Mouse (Mus musculus): Measurements from ENCODE around the gene Dpysl5. TPM values are rescaled to one million over a fixed set of nuclear protein-coding genes. Genes with fewer than 3 reads are reported as not detected.

Dpysl5 gene
- total RNA-seq, 1 experiment from 2014 or later = not detected

DNA sequence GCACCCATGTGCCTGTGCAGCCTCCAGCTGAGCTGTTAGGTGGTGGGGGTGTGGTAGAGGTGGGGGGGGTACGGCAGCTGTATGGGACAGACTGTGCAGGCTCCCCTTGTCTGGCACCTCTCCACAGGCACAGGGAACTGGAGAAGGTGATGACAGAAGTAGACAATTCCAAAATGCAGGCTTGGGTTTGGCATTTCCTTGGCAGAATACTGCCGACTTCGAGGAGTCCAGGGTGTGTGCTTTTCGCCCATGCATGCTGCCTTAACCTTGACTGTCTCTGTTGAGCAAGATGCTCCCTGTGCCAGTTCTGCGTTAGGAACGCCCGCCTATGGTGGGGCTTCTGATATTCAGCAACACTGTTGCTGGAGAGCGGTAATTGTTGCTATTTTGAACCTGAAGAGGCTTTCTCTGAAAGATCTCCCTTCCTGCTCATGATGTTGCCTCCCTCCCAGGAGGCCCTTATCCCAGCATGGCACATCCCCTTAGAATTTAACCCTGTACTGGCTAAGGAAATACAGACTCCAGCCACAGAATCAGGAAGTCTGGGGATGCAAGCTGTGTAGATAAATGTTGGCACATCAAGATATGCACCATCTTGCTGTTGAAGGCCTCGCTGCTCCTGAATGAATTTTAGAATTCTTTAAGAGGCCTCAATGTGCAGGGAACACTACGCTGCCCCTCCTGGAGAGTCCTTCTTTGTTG lies 26.9 kb downstream of the Dpysl5 start:
- no peak for ATAC-seq (replicated peaks in 1 of 2; ENCODE audit: insufficient read depth in 1 of 2, low FRiP score in 2 of 2, low TSS enrichment in 1 of 2, low read depth in 1 of 2, poor library complexity in 2 of 2, severe bottlenecking in 2 of 2)

DNA sequence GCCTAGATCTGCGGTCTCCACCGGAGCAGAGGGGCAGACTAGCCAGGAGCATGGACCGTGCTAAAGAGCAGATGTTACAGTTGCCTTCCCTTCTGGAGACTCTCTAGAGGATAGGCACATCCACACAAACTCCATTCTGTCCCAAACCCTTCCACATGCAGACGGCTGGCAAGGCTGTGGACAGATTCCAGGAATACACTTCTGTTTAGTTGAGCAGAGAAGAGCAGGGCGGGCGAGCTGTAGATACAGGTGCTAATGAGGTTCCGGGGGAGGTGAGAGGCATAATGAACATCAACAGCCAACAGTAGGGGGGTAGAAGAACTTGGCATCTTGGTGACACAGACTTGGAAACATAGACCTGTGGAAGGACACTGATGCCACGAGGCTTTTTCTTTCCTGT lies 28.2 kb downstream of the Dpysl5 start:
- ATAC-seq (replicated peaks in 1 of 2; ENCODE audit: insufficient read depth in 1 of 2, low FRiP score in 2 of 2, low TSS enrichment in 1 of 2, low read depth in 1 of 2, poor library complexity in 2 of 2, severe bottlenecking in 2 of 2) = no peak

DNA sequence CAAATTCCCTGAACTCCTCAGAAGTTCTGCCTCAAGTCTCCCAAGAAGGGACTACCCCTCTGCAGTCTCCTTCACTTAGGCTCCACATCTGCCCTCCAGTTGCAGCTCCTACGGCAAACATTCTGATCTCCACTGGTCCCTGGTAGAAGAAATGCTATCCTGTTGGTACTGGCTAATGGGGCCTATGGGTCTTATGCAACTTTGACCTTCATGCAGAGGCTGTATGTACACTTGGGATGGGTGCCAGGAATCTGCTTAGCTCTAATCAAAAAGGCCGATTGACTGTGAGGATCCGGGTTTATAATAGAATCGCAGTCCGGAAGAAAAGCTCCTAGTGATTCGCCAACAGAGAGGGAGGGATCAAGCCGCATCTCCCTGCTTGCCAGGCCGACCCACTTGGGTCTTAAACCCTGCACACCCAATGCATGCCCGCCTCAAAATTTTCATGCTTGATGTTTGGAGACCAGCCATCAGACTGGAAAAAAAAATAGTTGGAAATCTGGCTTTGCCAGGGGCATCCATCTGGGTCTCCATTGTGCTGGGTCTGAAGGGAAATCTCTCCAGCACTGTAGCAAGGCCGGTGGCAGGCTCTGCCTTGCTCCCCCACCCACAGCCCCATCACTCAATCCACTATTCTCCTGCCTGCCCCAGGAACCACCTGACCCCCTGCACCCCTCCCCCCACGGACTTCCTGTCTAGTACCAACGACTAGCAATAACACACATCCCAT lies 38.4 kb downstream of the Dpysl5 start:
- ATAC-seq (replicated peaks in 1 of 2; ENCODE audit: insufficient read depth in 1 of 2, low FRiP score in 2 of 2, low TSS enrichment in 1 of 2, low read depth in 1 of 2, poor library complexity in 2 of 2, severe bottlenecking in 2 of 2) = no peak

DNA sequence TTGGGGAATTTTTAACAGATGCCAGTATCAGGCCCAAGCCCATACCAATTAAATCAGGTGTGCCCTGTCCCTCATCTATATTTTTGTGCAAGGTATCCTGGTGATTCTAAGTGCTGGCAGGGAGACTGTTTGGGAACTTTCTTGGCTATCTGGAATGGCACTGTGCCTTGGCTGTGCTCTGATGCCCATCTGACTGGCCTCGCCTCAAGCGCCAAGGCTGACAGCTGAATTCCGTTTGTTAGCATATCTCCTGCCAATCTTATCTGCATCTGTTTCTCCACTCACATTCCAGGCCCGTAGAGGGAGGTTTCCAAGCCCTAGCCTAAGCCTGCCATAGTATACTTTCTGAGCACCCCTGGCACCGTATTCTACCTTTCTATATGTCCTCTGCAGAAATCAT lies 39.7 kb downstream of the Dpysl5 start:
- ATAC-seq (replicated peaks in 1 of 2; ENCODE audit: insufficient read depth in 1 of 2, low FRiP score in 2 of 2, low TSS enrichment in 1 of 2, low read depth in 1 of 2, poor library complexity in 2 of 2, severe bottlenecking in 2 of 2) = no peak

DNA sequence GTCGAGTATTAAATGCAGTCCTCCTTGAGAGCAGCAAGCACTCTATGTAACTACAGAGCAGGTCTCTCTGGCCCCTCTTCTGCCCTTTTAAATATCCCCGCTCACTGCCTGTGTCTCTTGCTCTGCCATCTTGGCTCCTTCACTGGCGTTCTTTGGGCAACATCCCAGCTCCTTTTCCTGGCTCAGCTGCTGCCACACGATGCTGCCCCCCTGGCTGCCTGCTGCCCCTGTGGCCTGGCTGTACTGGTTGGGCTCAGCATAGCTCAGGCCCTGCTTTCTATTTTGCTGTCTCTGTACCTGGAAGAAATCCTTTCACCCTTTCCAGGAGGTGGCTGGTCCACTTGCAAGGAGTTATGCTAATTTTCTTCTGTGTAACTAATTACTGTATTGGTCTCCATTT lies 41.8 kb downstream of the Dpysl5 start:
- no peak for ATAC-seq (replicated peaks in 1 of 2; ENCODE audit: insufficient read depth in 1 of 2, low FRiP score in 2 of 2, low TSS enrichment in 1 of 2, low read depth in 1 of 2, poor library complexity in 2 of 2, severe bottlenecking in 2 of 2)

DNA sequence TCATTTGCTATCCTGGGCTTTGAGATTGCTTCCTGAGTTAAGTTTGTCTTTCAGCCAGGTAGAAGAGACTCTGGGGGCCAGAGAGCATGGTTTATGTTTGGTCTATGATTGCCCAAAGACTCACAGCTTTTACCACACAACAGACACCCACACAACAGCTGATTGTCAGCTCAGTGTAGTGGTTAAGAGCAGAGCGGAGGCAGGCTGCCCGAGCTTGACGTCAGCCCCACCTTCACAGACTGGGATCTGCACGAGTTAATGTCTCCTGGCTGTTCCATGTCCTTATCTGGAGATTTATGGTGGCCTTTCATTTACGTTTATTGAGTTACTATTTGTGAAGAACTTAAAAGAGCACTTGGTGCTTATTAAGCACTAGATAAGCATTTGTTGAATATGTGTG lies 43.9 kb downstream of the Dpysl5 start:
- 0 out of 4 replicates have a peak, but pooled peaks of 1 of the 2 experiments have one; percentile 32 for ATAC-seq (replicated peaks in 1 of 2; ENCODE audit: insufficient read depth in 1 of 2, low FRiP score in 2 of 2, low TSS enrichment in 1 of 2, low read depth in 1 of 2, poor library complexity in 2 of 2, severe bottlenecking in 2 of 2)

DNA sequence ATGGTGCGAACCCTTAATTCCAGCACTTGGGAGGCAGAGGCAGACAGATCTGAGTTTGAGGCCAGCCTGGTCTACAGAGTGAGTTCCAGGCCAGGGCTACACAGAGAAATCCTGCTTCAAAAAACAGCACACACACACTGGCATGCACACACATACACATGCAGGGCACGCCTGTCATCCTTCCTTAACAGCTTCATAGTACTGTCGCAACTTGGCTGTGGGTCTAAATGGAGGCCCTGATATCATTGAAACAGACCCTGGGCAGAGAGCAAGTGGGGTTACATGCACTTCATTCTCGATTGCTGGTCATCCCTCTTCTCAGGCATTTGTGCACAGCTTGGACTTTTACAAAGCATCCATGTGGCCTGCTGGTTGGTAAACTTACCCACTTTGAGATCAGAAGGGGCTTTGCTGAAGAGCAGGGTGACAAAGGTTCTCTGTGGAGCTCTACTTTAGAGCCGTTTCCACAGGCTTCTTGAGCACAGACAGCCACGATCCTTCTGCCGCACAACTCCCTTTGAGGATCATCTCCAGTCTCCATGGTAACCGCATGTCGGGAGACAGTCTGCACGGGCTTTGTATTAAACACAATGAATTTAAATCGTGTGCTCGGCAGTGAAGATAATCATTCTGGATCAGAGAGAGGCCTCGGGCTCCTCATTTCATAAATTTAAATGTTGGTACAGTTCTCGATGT lies 51.6 kb downstream of the Dpysl5 start:
- no peak for ATAC-seq (replicated peaks in 1 of 2; ENCODE audit: insufficient read depth in 1 of 2, low FRiP score in 2 of 2, low TSS enrichment in 1 of 2, low read depth in 1 of 2, poor library complexity in 2 of 2, severe bottlenecking in 2 of 2)

DNA sequence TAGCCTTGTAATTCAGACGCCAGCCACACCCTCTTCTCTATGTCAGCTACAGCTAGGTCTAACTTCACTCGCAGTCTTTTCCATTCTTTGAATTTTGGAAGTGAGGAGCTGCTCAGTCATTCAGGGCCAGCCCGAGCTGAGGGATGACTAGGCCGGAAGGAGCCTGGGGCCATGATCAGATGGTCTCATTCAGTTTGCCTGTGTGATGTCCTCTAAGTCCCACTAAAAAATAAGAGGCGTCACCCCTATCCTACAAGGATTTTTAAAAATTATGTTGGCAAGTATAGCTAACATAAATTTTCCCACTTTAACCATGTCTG lies 52.1 kb downstream of the Dpysl5 start:
- no peak for ATAC-seq (replicated peaks in 1 of 2; ENCODE audit: insufficient read depth in 1 of 2, low FRiP score in 2 of 2, low TSS enrichment in 1 of 2, low read depth in 1 of 2, poor library complexity in 2 of 2, severe bottlenecking in 2 of 2)

DNA sequence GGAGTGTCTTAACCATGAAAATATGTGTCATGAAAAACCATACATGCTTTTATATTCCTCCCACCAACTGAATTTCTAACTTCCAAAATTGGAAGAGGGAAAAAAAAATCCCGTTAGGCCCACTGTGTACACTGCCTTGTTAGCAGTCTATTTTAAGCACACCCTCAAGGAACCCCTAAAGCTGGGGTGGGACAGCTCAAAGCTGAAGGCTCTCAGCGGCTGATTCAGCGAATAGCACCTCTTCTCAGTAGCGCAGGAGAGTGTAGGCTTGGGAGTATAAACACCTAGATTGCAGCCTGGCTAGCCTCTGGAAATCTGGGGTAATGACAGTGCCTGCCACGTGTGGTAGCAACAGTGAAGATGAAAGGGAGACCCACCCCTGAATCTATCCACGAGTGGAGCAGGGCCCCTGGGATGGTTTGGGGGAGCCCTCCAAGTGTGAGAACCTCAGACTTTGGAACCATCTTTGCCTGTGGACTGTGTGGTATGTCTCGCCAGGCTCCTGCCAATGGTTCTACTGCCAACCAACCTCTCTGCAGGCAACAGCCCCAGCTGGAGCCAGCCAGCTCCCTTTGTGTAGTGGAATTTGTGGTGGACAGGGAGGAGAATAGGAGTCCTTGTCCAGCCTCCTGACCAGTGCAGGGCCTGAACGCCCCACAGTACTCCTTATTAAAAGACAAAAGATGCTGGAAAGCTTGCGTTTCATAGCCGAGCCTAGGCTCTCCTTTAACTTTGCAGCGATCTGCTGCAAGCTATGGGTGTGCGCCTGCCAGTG lies 54.4 kb downstream of the Dpysl5 start:
- no peak for ATAC-seq (replicated peaks in 1 of 2; ENCODE audit: insufficient read depth in 1 of 2, low FRiP score in 2 of 2, low TSS enrichment in 1 of 2, low read depth in 1 of 2, poor library complexity in 2 of 2, severe bottlenecking in 2 of 2)

DNA sequence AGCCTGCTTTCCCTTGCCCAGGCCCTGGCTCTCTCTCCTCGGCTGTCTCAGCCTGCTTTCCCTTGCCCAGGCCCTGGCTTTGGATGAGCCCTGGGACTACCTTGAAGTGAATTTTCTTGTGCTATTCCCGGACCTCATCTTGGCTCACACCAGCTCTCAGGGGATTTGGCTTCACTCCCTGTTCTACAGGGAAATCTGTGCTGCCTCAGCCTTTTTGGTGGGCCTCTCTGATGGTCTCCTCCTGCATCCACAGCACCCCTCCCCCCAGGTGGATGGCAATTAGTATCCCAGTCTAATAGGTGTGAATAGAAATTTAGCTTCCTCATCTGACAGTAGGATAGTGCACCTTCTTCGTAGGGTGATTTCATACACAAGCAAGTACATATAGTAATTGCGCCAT lies 56.7 kb downstream of the Dpysl5 start:
- no peak for ATAC-seq (replicated peaks in 1 of 2; ENCODE audit: insufficient read depth in 1 of 2, low FRiP score in 2 of 2, low TSS enrichment in 1 of 2, low read depth in 1 of 2, poor library complexity in 2 of 2, severe bottlenecking in 2 of 2)

DNA sequence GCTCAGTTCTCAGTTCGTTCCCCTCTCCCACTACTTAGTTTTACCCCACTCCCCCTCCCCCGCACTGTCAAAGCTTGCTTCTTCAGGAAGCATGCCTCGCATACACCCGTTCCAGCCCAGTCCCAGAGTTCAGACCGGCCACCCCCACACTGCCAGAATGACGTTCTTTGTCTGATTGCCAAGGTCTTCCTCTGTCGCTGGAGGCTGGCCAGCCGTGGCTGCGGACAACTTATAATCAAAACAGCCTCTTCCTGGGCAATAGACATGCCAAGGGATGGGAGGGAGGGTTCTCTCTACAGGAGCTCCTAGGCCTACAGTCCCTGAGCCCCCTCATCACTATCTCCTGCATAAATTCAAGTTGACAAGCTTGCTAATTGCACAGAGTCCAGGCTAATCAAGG lies 57.2 kb downstream of the Dpysl5 start:
- no peak for ATAC-seq (replicated peaks in 1 of 2; ENCODE audit: insufficient read depth in 1 of 2, low FRiP score in 2 of 2, low TSS enrichment in 1 of 2, low read depth in 1 of 2, poor library complexity in 2 of 2, severe bottlenecking in 2 of 2)

DNA sequence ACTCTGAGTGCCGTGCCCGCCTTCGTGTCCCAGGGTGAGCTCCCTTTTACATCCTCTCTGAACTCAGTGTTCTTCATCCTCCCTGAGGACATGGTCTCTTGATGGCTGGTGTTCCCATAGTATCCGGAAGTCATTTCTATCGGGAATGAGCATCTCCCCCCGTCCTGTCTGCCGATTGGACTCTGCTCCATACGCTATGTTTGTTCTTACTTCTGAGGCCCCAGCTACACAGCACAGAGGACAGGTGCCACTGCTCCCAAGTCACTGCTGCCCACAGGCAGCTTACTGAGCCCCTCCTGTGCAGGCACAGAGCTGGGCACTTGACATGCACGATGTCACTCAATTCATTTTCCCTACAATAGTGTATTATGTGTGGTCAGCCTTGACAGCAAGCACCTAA lies 57.7 kb downstream of the Dpysl5 start:
- no peak for ATAC-seq (replicated peaks in 1 of 2; ENCODE audit: insufficient read depth in 1 of 2, low FRiP score in 2 of 2, low TSS enrichment in 1 of 2, low read depth in 1 of 2, poor library complexity in 2 of 2, severe bottlenecking in 2 of 2)

DNA sequence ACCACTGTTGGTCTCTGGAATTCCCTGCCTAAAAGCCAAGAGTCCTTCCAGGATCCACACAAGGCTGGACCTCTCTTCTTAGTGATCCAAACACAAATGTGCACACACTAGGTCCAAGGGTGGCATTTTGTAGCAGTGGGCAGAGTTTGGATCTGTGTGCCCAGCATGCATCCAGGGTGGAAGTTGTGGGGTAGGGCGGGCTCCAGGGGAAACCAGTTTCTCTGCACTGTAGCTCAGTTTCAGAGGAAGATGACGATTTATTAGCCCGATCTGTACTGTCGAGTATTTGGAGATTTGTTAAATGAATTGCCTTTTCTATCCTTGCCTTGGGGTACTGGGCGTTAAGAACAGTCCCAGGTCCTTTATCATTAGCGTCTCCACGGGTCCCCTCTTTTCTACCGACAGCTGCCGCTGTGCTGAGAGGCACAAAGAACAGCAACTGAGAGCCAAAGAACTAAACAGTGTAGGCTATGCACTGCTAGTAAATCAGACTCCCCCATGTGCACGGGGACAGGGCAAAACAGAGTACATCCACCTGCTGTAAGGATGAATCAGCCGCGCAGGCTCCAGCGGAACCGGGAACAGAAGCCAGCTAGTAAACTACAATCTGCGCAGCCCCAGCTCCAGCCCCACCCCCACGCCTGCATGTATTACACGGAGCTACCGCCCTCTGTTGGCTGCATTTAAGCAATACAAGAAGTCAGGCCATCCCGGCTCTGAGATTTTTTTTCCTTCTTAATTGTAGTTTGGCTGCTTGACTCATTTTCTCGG lies 63.4 kb downstream of the Dpysl5 start:
- peak; percentile 82 to 91 for ATAC-seq (replicated peaks in 1 of 2; ENCODE audit: insufficient read depth in 1 of 2, low FRiP score in 2 of 2, low TSS enrichment in 1 of 2, low read depth in 1 of 2, poor library complexity in 2 of 2, severe bottlenecking in 2 of 2)

DNA sequence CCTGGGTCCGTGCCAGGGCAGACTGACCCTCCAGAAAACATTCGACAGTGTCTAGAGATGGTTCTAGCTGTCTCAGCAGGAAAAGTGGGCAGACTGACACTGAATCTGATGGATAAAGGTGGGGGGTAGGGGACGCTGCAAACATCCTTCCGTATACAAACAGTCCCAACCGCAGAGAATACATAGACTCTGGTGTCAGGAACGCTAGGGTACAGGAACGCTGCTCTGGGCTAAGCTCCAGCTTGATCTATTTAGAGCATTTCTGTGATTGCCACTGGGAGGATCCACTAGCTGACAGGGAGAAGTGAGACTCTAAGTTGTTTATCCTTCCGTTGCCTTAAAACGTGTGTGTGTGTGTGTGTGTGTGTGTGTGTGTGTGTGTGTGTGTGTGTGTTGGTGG lies 69.3 kb downstream of the Dpysl5 start:
- no peak for ATAC-seq (replicated peaks in 1 of 2; ENCODE audit: insufficient read depth in 1 of 2, low FRiP score in 2 of 2, low TSS enrichment in 1 of 2, low read depth in 1 of 2, poor library complexity in 2 of 2, severe bottlenecking in 2 of 2)

DNA sequence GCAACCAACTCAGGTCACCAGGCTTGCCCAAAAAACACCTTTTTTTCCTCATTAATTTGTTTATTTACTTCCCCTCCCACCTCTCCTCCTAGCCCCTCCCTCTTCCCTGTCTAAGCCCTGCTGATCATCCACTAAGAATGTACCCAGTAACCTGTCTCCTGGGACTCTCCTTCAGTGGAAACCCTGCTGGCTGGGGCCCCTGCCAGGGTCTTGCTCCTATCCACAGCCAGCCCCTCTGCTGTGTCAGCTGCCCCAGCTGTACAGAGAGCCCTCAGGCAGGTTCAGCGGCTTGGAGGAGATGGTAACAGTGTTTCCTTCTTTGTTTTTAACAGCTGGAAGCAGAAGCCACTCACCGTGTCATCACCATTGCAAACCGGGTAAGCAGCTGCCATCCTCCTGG lies 69.8 kb downstream of the Dpysl5 start:
- ATAC-seq (replicated peaks in 1 of 2; ENCODE audit: insufficient read depth in 1 of 2, low FRiP score in 2 of 2, low TSS enrichment in 1 of 2, low read depth in 1 of 2, poor library complexity in 2 of 2, severe bottlenecking in 2 of 2) = no peak

DNA sequence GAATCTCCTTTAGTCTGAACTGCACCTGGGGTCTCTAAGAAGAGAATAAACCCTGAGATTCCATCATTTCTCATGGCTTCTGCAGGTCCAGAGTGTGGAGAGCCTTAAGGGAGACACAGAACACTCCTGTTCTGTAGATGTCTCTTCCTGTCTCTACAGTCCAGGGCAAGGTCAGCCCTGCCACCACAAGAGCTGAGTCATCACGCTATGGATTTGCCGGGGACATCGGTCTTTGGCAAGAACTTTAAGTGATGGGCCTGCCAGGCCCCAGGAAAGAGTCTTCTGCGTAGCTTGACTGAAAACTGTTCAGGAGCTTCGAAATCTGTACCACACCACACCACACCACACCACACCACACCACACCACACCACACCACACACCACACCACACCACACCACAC lies 76.0 kb downstream of the Dpysl5 start:
- no peak for ATAC-seq (replicated peaks in 1 of 2; ENCODE audit: insufficient read depth in 1 of 2, low FRiP score in 2 of 2, low TSS enrichment in 1 of 2, low read depth in 1 of 2, poor library complexity in 2 of 2, severe bottlenecking in 2 of 2)

DNA sequence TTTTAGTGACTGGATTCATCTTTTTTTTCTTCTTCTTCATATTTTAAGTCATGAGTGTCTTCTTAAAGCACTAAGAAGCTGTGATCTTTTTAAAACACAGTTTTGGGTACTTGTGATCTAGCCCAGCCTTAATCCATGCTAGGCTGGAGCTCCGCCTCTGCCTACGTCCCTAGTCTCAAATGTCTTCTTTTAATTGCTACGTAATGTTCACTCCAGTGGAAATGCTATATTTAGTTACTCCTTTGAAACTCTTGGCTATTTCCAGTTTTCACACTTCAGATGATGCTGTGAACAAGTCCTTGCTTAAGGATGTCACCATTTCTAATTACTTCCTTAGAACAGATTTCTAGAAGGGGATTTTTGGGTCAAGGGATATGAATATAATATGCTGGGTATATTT lies 78.7 kb downstream of the Dpysl5 start:
- ATAC-seq (replicated peaks in 1 of 2; ENCODE audit: insufficient read depth in 1 of 2, low FRiP score in 2 of 2, low TSS enrichment in 1 of 2, low read depth in 1 of 2, poor library complexity in 2 of 2, severe bottlenecking in 2 of 2) = no peak
